Mouse (Mus musculus) myocyte (in vitro differentiated cells): Measurements from ENCODE around the gene Camta1. TPM values are rescaled to one million over a fixed set of nuclear protein-coding genes. Genes with fewer than 3 reads are reported as not detected.

Experiments used
- H3K27me3 ChIP-seq: one replicate; pipeline ENCODE4 v1.6.1; 2011; ENCODE audit not compliant: control insufficient read depth, insufficient read depth, insufficient read length
- H3K36me3 ChIP-seq: one replicate; pipeline ENCODE4 v1.6.1; 2011; ENCODE audit not compliant: control insufficient read depth, insufficient read depth
- H3K4me2 ChIP-seq: one replicate; pipeline ENCODE4 v1.6.1; 2011; ENCODE audit warnings: low read depth, control low read depth
- H3K4me3 ChIP-seq: one replicate; pipeline ENCODE4 v1.5.1; 2011; ENCODE audit warnings: mild to moderate bottlenecking, control low read depth, moderate library complexity
- H3K79me2 ChIP-seq: one replicate; pipeline ENCODE4 v1.6.1; 2011; ENCODE audit not compliant: control insufficient read depth, insufficient read depth
- H3ac ChIP-seq: one replicate; pipeline ENCODE4 v1.6.1; 2011; ENCODE audit not compliant: control insufficient read depth, insufficient read length
- CEBPB ChIP-seq: IDR thresholded peaks from 2 replicates; pipeline ENCODE4 v1.6.1; 2011; ENCODE audit warnings: mild to moderate bottlenecking, moderate library complexity; ENCODE audit not compliant: poor library complexity, insufficient read depth, severe bottlenecking
- E2F4 ChIP-seq: IDR thresholded peaks from one replicate; pipeline ENCODE4 v1.6.1; 2011; ENCODE audit warnings: mild to moderate bottlenecking, control low read depth, moderate library complexity; ENCODE audit not compliant: insufficient read depth
- MAX ChIP-seq: IDR thresholded peaks from one replicate; pipeline ENCODE4 v1.6.1; 2011; ENCODE audit warnings: low read depth, mild to moderate bottlenecking, control low read depth
- MYOD1 ChIP-seq, 3 experiments: IDR thresholded peaks; one replicate each; pipeline ENCODE4 v1.6.1; 2011; ENCODE audit warnings: control low read depth in 2 of 3, low read depth in 2 of 3, mild to moderate bottlenecking in 2 of 3, moderate library complexity in 1 of 3; ENCODE audit not compliant: insufficient read length in 2 of 3, control insufficient read depth in 1 of 3
- MYOG ChIP-seq, 3 experiments: IDR thresholded peaks; one replicate each; pipeline ENCODE4 v1.6.1; 2011; ENCODE audit warnings: control low read depth in 2 of 3, low read depth in 2 of 3, mild to moderate bottlenecking in 2 of 3; ENCODE audit not compliant: insufficient read length in 2 of 3, control insufficient read depth in 1 of 3, insufficient read depth in 1 of 3
- POLR2A ChIP-seq: IDR thresholded peaks from one replicate; pipeline ENCODE4 v1.6.1; 2011; ENCODE audit warnings: low read depth, mild to moderate bottlenecking, control low read depth, moderate library complexity; ENCODE audit not compliant: insufficient read length
- POLR2AphosphoS2 ChIP-seq: IDR thresholded peaks from one replicate; pipeline ENCODE4 v1.6.1; 2011; ENCODE audit warnings: low read depth, control low read depth; ENCODE audit not compliant: insufficient read length
- REST ChIP-seq: IDR thresholded peaks from one replicate; pipeline ENCODE4 v1.6.1; 2011; ENCODE audit warnings: mild to moderate bottlenecking, control low read depth, moderate library complexity; ENCODE audit not compliant: insufficient read depth, insufficient read length
- SRF ChIP-seq: IDR thresholded peaks from one replicate; pipeline ENCODE4 v1.6.1; 2011; ENCODE audit warnings: low read depth; ENCODE audit not compliant: control insufficient read depth, insufficient read length
- TCF12 ChIP-seq: IDR thresholded peaks from one replicate; pipeline ENCODE4 v1.6.1; 2011; ENCODE audit warnings: mild to moderate bottlenecking, control low read depth; ENCODE audit not compliant: poor library complexity, insufficient read depth, severe bottlenecking
- TCF3 ChIP-seq: IDR thresholded peaks from one replicate; pipeline ENCODE4 v1.6.1; 2011; ENCODE audit warnings: low read depth, control low read depth; ENCODE audit not compliant: insufficient read length
- USF1 ChIP-seq: IDR thresholded peaks from one replicate; pipeline ENCODE4 v1.6.1; 2011; ENCODE audit warnings: low read depth, mild to moderate bottlenecking, control low read depth, moderate library complexity
- polyA plus RNA-seq: library from polyadenylated mRNA; unstranded; fragments of >200 nt; fragmentation: generic; extraction: Trizol; gene quantifications from one replicate; pipeline ENCODE4 v1.2.1, GENCODE M21; 2012; ENCODE audit warnings: missing spikeins

The Camta1 gene
- polyA plus RNA-seq, 1 experiment = 40.6 TPM

DNA sequence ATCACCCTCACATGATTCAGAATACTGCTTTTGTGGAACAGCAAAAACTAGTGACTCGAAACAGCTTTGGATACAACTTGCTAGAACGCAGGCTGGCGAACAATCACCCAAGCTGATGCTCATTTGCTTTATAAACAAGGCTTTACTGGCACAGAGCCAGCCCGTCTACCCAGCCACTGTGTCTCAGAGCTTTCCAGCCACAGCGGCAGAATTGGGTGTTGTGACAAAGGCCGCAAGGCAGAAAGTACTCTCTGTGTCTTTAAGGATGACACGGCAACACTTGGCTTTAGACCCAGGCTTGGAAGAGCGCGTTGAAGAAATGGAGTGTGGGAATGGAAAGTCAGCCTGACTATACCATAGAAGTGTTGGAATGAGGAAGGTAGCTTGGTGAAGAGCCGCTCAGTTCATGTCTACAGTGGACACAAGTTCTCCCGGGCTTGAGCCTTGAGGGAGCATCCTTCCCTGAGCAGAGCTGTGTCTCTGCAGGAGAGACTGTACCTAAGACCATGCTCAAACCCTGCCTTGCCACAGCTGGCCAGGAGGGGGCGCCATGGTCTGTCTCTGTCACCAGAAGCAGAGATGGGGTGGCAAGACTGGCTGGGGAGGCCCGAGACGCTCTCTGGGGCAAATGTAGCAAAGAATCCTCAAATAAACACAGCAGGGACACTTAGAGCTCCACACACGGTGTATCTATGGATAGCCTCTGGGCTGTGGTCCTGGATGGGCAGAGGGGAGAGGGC is 645.0 kb downstream of the Camta1 start:
- Histone ChIP-seq H3K79me2 (no peaks in the 10 kb centered on the region), H3K36me3 (no peaks in the 10 kb centered on the region), H3K27me3 (no peaks in the 10 kb centered on the region), H3K4me2 (no peak overlapping the region), H3ac (no peak overlapping the region), H3K4me3 (no peak overlapping the region)
- TF ChIP-seq TCF12 = no peak
- no peak for TF ChIP-seq REST
- no peak for TF ChIP-seq MAX
- no peak for TF ChIP-seq POLR2A
- TF ChIP-seq MYOG (IDR thresholded peaks at IDR 0.05; ENCODE audit: control insufficient read depth in 1 of 3, insufficient read depth in 1 of 3, insufficient read length in 2 of 3, low read depth in 2 of 3) = no peak
- TF ChIP-seq POLR2AphosphoS2 = no peak
- TF ChIP-seq TCF3 = no peak
- no peak for TF ChIP-seq E2F4
- TF ChIP-seq MYOD1 (IDR thresholded peaks at IDR 0.05; ENCODE audit: control insufficient read depth in 1 of 3, insufficient read length in 2 of 3, low read depth in 2 of 3) = no peak
- no peak for TF ChIP-seq SRF
- no peak for TF ChIP-seq CEBPB
- no peak for TF ChIP-seq USF1

DNA sequence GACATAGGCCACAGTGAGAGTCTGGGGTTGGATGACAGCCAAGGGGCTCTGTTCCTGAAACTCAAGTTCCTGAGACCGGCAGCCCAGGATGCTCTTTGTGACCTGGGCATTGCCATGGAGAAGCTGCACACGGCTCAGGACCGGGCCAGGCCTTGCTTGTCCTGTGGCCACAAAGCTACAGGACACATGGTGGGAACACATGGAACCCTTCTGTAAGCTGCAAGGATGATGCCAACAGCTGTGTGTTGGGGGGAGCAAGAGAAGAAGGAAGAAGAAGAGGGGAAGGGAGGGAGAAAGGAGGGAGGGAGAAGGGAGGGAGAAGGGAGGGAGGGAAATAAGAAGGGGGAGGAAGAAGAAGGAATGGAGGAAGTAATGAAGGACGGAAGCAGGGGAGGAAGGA is 645.8 kb downstream of the Camta1 start:
- TF ChIP-seq REST = no peak
- TF ChIP-seq USF1 = no peak
- no peak for TF ChIP-seq MAX
- TF ChIP-seq MYOG (IDR thresholded peaks at IDR 0.05; ENCODE audit: control insufficient read depth in 1 of 3, insufficient read depth in 1 of 3, insufficient read length in 2 of 3, low read depth in 2 of 3) = no peak
- TF ChIP-seq POLR2A = no peak
- no peak for TF ChIP-seq MYOD1 (IDR thresholded peaks at IDR 0.05; ENCODE audit: control insufficient read depth in 1 of 3, insufficient read length in 2 of 3, low read depth in 2 of 3)
- TF ChIP-seq TCF12 = no peak
- TF ChIP-seq POLR2AphosphoS2 = no peak
- no peak for TF ChIP-seq TCF3
- no peak for TF ChIP-seq CEBPB
- TF ChIP-seq E2F4 = no peak
- no peak for TF ChIP-seq SRF
- Histone ChIP-seq H3K4me2 (no peak overlapping the region), H3K27me3 (no peaks in the 10 kb centered on the region), H3ac (no peak overlapping the region), H3K4me3 (no peak overlapping the region), H3K36me3 (no peaks in the 10 kb centered on the region), H3K79me2 (no peaks in the 10 kb centered on the region)

DNA sequence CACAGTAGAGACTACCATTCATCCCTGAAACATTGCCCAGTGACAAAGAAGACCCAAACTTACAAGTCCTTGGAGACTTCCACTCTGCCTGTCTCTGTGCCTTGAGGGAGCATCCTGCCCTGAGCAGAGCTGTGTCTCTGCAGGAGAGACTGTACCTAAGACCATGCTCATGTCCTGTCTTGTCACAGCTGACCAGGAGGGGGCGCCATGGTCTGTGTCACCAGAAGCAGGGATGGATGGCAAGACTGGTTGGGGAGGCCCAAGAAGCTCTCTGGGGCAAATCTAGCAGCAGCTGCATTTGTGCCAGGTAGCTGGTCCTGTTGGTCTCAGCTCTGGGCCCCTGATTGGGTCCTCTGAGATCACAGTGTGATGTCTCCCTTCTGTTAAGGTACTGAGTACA is 646.5 kb downstream of the Camta1 start:
- Histone ChIP-seq H3ac (no peak overlapping the region), H3K4me2 (no peak overlapping the region), H3K36me3 (no peaks in the 10 kb centered on the region), H3K27me3 (no peaks in the 10 kb centered on the region), H3K79me2 (no peaks in the 10 kb centered on the region), H3K4me3 (no peak overlapping the region)
- TF ChIP-seq MYOG (IDR thresholded peaks at IDR 0.05; ENCODE audit: control insufficient read depth in 1 of 3, insufficient read depth in 1 of 3, insufficient read length in 2 of 3, low read depth in 2 of 3) = no peak
- TF ChIP-seq POLR2AphosphoS2 = no peak
- TF ChIP-seq MYOD1 (IDR thresholded peaks at IDR 0.05; ENCODE audit: control insufficient read depth in 1 of 3, insufficient read length in 2 of 3, low read depth in 2 of 3) = no peak
- TF ChIP-seq REST = no peak
- TF ChIP-seq SRF = no peak
- no peak for TF ChIP-seq TCF3
- no peak for TF ChIP-seq POLR2A
- no peak for TF ChIP-seq E2F4
- TF ChIP-seq TCF12 = no peak
- no peak for TF ChIP-seq USF1
- no peak for TF ChIP-seq CEBPB
- no peak for TF ChIP-seq MAX

DNA sequence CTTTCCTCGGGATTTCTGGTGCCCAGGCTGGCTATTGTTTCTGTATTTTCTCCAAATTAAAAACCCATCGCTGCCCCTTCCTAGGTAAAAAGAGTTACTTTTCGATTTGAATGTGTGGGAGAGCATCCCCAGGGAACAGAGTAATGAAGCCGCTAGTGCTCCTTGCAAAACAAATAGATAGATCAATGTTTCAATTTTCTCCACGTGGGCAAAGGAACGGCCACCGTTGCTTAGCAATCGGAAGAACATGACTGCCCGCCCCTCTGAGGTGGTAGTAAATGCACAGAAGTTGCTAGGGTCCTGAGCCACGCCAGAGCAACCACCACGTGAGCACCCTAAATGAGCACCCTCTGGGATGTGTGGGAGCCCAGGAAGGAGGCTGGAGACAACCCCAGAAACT is 648.2 kb downstream of the Camta1 start:
- Histone ChIP-seq H3K79me2 (no peaks in the 10 kb centered on the region), H3K4me2 (no peak overlapping the region), H3ac (no peak overlapping the region), H3K27me3 (no peaks in the 10 kb centered on the region), H3K36me3 (no peaks in the 10 kb centered on the region), H3K4me3 (no peak overlapping the region)
- TF ChIP-seq MYOD1 (IDR thresholded peaks at IDR 0.05; ENCODE audit: control insufficient read depth in 1 of 3, insufficient read length in 2 of 3, low read depth in 2 of 3) (no peak), TCF3 (no peak), MYOG (IDR thresholded peaks at IDR 0.05; ENCODE audit: control insufficient read depth in 1 of 3, insufficient read depth in 1 of 3, insufficient read length in 2 of 3, low read depth in 2 of 3) (no peak), E2F4 (no peak), CEBPB (no peak), SRF (no peak), POLR2AphosphoS2 (no peak), POLR2A (no peak)
